Mouse (Mus musculus): ENCODE data around the gene Mras.

The Mras gene

GRCm38 (mm10) chr9:99357921-99358692 is 79.1 kb downstream of the Mras start, which contains the start of gene Esyt3:
Gene Esyt3, minus strand, starts transcription at chr9:99358557.
- DNase-seq (ENCODE audit: low read depth, low spot score) = no peak

- no peak for DNase-seq (ENCODE audit: low read depth, low spot score)
Measured at GRCm38 (mm10) chr9:99357561-99357920, 79.6 kb downstream of the Mras start.

GRCm38 (mm10) chr9:99355971-99356370 is 81.2 kb downstream of the Mras start:
- no peak for DNase-seq (ENCODE audit: low read depth, low spot score)

- DNase-seq (ENCODE audit: low read depth, low spot score) = no peak
Measured at GRCm38 (mm10) chr9:99354796-99355195, 82.4 kb downstream of the Mras start.

GRCm38 (mm10) chr9:99353390-99353789 is 83.8 kb downstream of the Mras start:
- DNase-seq (ENCODE audit: low read depth, low spot score) = no peak

- no peak for DNase-seq (ENCODE audit: low read depth, low spot score)
Measured at GRCm38 (mm10) chr9:99352964-99353363, 84.2 kb downstream of the Mras start.

GRCm38 (mm10) chr9:99345351-99345792 is 91.8 kb downstream of the Mras start:
- DNase-seq (ENCODE audit: low read depth, low spot score) = no peak

GRCm38 (mm10) chr9:99341600-99341999 is 95.6 kb downstream of the Mras start:
- no peak for DNase-seq (ENCODE audit: low read depth, low spot score)

GRCm38 (mm10) chr9:99340126-99340525 is 97.1 kb downstream of the Mras start:
- no peak for DNase-seq (ENCODE audit: low read depth, low spot score)

- DNase-seq (ENCODE audit: low read depth, low spot score) = no peak
Measured at GRCm38 (mm10) chr9:99339182-99339581, 98.0 kb downstream of the Mras start.

- DNase-seq (ENCODE audit: low read depth, low spot score) = no peak
Measured at GRCm38 (mm10) chr9:99338293-99338692, 98.9 kb downstream of the Mras start.

GRCm38 (mm10) chr9:99336538-99336937 is 100.6 kb downstream of the Mras start:
- DNase-seq (ENCODE audit: low read depth, low spot score) = no peak

Measured in embryo, embryonic 11.5 days (tissue).